Mouse (Mus musculus): Measurements from ENCODE around the gene Cers6. TPM values are rescaled to one million over a fixed set of nuclear protein-coding genes. Genes with fewer than 3 reads are reported as not detected.

The Cers6 gene
- polyA plus RNA-seq, 1 experiment from 2014 or later: 28.8 TPM

- Histone ChIP-seq H3K27ac (no peak overlapping the region), H3K9me3 (no peaks in the 10 kb centered on the region), H3K36me3 (peaks cover 10% of the 10 kb centered on the region; the same call in 1 of the 2 replicates), H3K27me3 (ENCODE audit: insufficient read depth, poor library complexity, severe bottlenecking) (no peaks in the 10 kb centered on the region), H3K4me3 (no peak overlapping the region), H3K4me1 (peaks cover 27% of the 10 kb centered on the region)
- 91% methylated on average over 4 of the region's 4 CpGs for WGBS
- DNase-seq (ENCODE audit: low spot score): no peak
Observed at GRCm38 (mm10) chr2:68936773-68937172, 75.5 kb downstream of the Cers6 start.

- WGBS: 97% methylated on average over 3 of the region's 3 CpGs
Observed at GRCm38 (mm10) chr2:68937833-68938232, 76.6 kb downstream of the Cers6 start.

DNA sequence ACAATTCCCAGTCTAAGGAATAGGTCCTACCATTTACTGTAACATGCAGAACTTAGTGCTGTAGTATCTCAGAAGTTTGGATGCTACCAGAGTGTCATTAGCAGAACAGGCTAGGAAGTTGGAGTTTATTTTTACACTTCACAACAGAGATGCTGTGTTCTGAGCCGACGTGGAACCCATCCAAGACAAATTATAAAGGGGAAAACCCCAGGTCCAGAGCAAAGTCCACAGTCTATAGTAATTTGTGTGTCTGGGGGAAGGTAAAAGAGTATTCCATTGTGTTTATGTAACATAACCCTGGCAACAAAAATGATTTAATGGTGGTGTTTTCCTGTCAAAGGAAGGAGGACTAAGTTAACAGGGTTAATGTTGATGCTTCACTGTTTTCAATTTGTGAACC is 83.7 kb downstream of the Cers6 start:
- peaks cover 22% of the 10 kb centered on the region for H3K4me1 ChIP-seq
- no peaks in the 10 kb centered on the region for H3K36me3 ChIP-seq
- H3K4me3 ChIP-seq: no peak overlapping the region
- DNase-seq (ENCODE audit: low spot score): no peak
- no peaks in the 10 kb centered on the region for H3K27me3 ChIP-seq (ENCODE audit: insufficient read depth, poor library complexity, severe bottlenecking)
- H3K9me3 ChIP-seq: no peaks in the 10 kb centered on the region
- 72% methylated on average over 2 of the region's 2 CpGs for WGBS
- H3K27ac ChIP-seq: no peak overlapping the region

More at GRCm38 (mm10) chr2:68937833-68938232, 76.6 kb downstream of the Cers6 start:
- H3K27ac ChIP-seq: no peak overlapping the region
- no peaks in the 10 kb centered on the region for H3K9me3 ChIP-seq
- H3K36me3 ChIP-seq: peaks cover 10% of the 10 kb centered on the region; the same call in 1 of the 2 replicates
- H3K27me3 ChIP-seq (ENCODE audit: insufficient read depth, poor library complexity, severe bottlenecking): no peaks in the 10 kb centered on the region
- H3K4me1 ChIP-seq: peaks cover 27% of the 10 kb centered on the region
- H3K4me3 ChIP-seq: no peak overlapping the region
- no peak for DNase-seq (ENCODE audit: low spot score)

GRCm38 (mm10) chr2:68945976-68946375 is 84.7 kb downstream of the Cers6 start:
- H3K4me3 ChIP-seq: no peak overlapping the region
- WGBS: 49% methylated on average over 2 of the region's 2 CpGs
- peaks cover 4% of the 10 kb centered on the region for H3K36me3 ChIP-seq
- no peaks in the 10 kb centered on the region for H3K9me3 ChIP-seq
- H3K27ac ChIP-seq: no peak overlapping the region
- no peaks in the 10 kb centered on the region for H3K27me3 ChIP-seq (ENCODE audit: insufficient read depth, poor library complexity, severe bottlenecking)
- H3K4me1 ChIP-seq: peaks cover 22% of the 10 kb centered on the region
- no peak for DNase-seq (ENCODE audit: low spot score)

DNA sequence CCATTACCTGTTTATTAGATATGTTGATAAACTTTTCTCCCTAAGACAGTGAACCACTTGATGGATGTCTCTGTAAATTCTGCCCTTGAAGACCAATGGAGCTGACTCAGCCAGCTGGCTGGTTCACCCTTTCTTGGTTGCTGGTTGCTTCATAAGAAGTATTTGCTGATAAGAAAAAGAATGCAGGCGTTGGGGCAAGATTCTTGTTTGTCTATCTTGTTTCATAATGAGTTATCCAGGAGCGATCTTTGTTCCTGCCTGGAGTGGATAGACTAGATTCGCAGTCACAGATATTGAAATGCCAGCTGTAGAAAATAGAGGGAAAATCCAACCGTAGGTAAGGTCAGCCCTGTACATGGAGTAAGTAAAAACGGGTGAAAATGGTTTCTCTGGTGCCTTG is 85.6 kb downstream of the Cers6 start:
- no peak overlapping the region for H3K27ac ChIP-seq
- H3K9me3 ChIP-seq: no peaks in the 10 kb centered on the region
- no peaks in the 10 kb centered on the region for H3K27me3 ChIP-seq (ENCODE audit: insufficient read depth, poor library complexity, severe bottlenecking)
- H3K4me1 ChIP-seq: peaks cover 22% of the 10 kb centered on the region
- H3K36me3 ChIP-seq: peaks cover 5% of the 10 kb centered on the region
- WGBS: 77% methylated on average over 5 of the region's 5 CpGs
- DNase-seq (ENCODE audit: low spot score): no peak
- no peak overlapping the region for H3K4me3 ChIP-seq

GRCm38 (mm10) chr2:68949137-68949536 is 87.9 kb downstream of the Cers6 start:
- no peaks in the 10 kb centered on the region for H3K27me3 ChIP-seq (ENCODE audit: insufficient read depth, poor library complexity, severe bottlenecking)
- DNase-seq (ENCODE audit: low spot score): no peak
- no peak overlapping the region for H3K4me3 ChIP-seq
- H3K4me1 ChIP-seq: peaks cover 22% of the 10 kb centered on the region
- 74% methylated on average over 2 of the region's 2 CpGs for WGBS
- no peak overlapping the region for H3K27ac ChIP-seq
- no peaks in the 10 kb centered on the region for H3K9me3 ChIP-seq
- H3K36me3 ChIP-seq: peaks cover 7% of the 10 kb centered on the region

- Histone ChIP-seq H3K4me1 (peaks cover 22% of the 10 kb centered on the region), H3K27ac (no peak overlapping the region), H3K4me3 (no peak overlapping the region), H3K27me3 (ENCODE audit: insufficient read depth, poor library complexity, severe bottlenecking) (no peaks in the 10 kb centered on the region), H3K9me3 (no peaks in the 10 kb centered on the region), H3K36me3 (peaks cover 7% of the 10 kb centered on the region)
- no peak for DNase-seq (ENCODE audit: low spot score)
- 54% methylated on average over 5 of the region's 5 CpGs for WGBS
Observed at GRCm38 (mm10) chr2:68949728-68950127, 88.5 kb downstream of the Cers6 start.

GRCm38 (mm10) chr2:68951706-68952105 is 90.5 kb downstream of the Cers6 start:
- H3K9me3 ChIP-seq: no peaks in the 10 kb centered on the region
- H3K4me1 ChIP-seq: peaks cover 14% of the 10 kb centered on the region
- H3K27ac ChIP-seq: no peak overlapping the region
- H3K27me3 ChIP-seq (ENCODE audit: insufficient read depth, poor library complexity, severe bottlenecking): no peaks in the 10 kb centered on the region
- no peak overlapping the region for H3K4me3 ChIP-seq
- WGBS: 84% methylated on average over 3 of the region's 3 CpGs
- no peak for DNase-seq (ENCODE audit: low spot score)
- H3K36me3 ChIP-seq: peaks cover 7% of the 10 kb centered on the region

DNA sequence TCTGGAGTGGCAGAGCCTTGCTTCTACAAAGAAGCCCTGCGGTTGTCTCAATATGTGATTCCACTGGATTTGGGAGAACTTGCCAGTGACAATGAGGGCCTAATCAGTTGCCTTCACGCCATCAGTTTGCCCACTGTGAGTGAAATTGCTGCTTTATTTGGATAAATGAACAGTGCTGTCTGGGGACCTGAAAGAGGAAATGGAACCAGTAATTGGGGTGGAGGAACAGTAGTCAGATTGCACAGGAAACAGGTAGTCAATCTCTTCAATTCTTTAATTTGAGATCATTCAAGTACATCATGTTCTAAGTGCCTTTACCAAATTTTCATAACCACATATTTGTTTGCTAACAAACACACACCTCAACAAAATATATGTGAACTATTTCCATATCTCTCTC is 92.4 kb downstream of the Cers6 start:
- Histone ChIP-seq H3K4me3 (no peak overlapping the region), H3K27me3 (ENCODE audit: insufficient read depth, poor library complexity, severe bottlenecking) (no peaks in the 10 kb centered on the region)
- 74% methylated on average over 2 of the region's 2 CpGs for WGBS

DNA sequence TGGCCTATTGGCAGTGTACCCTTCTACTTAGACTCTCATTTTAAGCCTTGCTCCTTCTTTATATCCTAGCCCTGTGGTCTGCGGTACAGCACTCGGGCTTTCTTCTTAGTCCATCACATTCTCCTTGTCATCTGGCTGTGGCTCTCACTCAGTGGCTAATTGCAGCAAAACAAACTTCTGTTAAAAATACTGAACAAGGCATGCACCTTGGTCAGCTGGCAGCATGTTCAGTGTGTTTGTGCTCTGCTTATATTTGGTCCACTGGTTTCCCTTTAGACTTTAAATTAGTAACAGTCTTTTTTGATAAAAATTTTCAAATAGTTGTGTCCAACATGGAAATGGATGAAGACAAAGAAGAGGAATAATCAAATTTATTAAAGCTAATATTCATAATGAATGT is 94.3 kb downstream of the Cers6 start:
- no peak for DNase-seq (ENCODE audit: low spot score)
- Histone ChIP-seq H3K9me3 (no peaks in the 10 kb centered on the region), H3K4me3 (no peak overlapping the region), H3K27ac (no peak overlapping the region), H3K36me3 (peaks cover 7% of the 10 kb centered on the region), H3K4me1 (peaks cover 4% of the 10 kb centered on the region; the same call in 1 of the 2 replicates), H3K27me3 (ENCODE audit: insufficient read depth, poor library complexity, severe bottlenecking) (no peaks in the 10 kb centered on the region)
- 87% methylated on average over 2 of the region's 2 CpGs for WGBS

More for the DNA sequence above, 92.4 kb downstream of the Cers6 start:
- Histone ChIP-seq H3K9me3 (no peaks in the 10 kb centered on the region), H3K36me3 (peaks cover 7% of the 10 kb centered on the region), H3K27ac (no peak overlapping the region), H3K4me1 (peaks cover 17% of the 10 kb centered on the region)
- DNase-seq (ENCODE audit: low spot score): no peak

DNA sequence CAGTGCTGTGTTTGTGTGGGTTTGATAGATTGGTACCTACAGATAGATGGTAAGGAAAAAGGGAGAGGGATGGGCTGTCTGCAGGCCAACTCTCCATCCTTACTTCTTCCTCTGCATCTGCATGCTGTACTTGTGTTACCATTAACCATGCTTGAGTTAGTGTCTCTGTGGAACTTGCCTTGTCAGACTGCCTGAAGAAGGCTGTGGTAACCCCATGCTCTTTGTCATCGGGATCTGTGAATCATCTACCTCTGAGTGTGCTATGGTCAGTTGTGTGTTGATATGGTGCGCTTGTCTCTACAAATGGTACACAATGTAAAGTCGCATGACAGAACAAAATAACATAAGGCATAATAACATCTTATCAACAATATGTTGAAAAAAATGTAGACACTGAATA is 94.9 kb downstream of the Cers6 start:
- H3K9me3 ChIP-seq: no peaks in the 10 kb centered on the region
- DNase-seq (ENCODE audit: low spot score): no peak
- no peaks in the 10 kb centered on the region for H3K27me3 ChIP-seq (ENCODE audit: insufficient read depth, poor library complexity, severe bottlenecking)
- WGBS: 85% methylated on average over 3 of the region's 3 CpGs
- 0 out of 2 replicates have a peak, but pooled peaks cover 2% of the 10 kb centered on the region for H3K36me3 ChIP-seq
- no peak overlapping the region for H3K4me3 ChIP-seq
- no peak overlapping the region for H3K27ac ChIP-seq
- H3K4me1 ChIP-seq: peaks cover 4% of the 10 kb centered on the region; the same call in 1 of the 2 replicates

GRCm38 (mm10) chr2:68957831-68958230 is 96.6 kb downstream of the Cers6 start:
- Histone ChIP-seq H3K4me1 (peaks cover 4% of the 10 kb centered on the region; the same call in 1 of the 2 replicates), H3K27me3 (ENCODE audit: insufficient read depth, poor library complexity, severe bottlenecking) (no peaks in the 10 kb centered on the region), H3K9me3 (no peaks in the 10 kb centered on the region), H3K27ac (no peak overlapping the region), H3K36me3 (no peaks in the 10 kb centered on the region), H3K4me3 (no peak overlapping the region)
- DNase-seq (ENCODE audit: low spot score): no peak
- 82% methylated on average over 7 of the region's 7 CpGs for WGBS

- 90% methylated on average over 4 of the region's 4 CpGs for WGBS
- Histone ChIP-seq H3K4me1 (peaks cover 4% of the 10 kb centered on the region; the same call in 1 of the 2 replicates), H3K36me3 (no peaks in the 10 kb centered on the region)
Observed at GRCm38 (mm10) chr2:68959573-68959972, 98.3 kb downstream of the Cers6 start.

GRCm38 (mm10) chr2:68960060-68960459 is 98.8 kb downstream of the Cers6 start:
- H3K9me3 ChIP-seq: no peaks in the 10 kb centered on the region
- no peaks in the 10 kb centered on the region for H3K27me3 ChIP-seq (ENCODE audit: insufficient read depth, poor library complexity, severe bottlenecking)
- no peak overlapping the region for H3K4me3 ChIP-seq
- H3K4me1 ChIP-seq: peaks cover 4% of the 10 kb centered on the region; the same call in 1 of the 2 replicates
- no peak for DNase-seq (ENCODE audit: low spot score)
- H3K36me3 ChIP-seq: no peaks in the 10 kb centered on the region
- 90% methylated on average over 5 of the region's 5 CpGs for WGBS
- H3K27ac ChIP-seq: no peak overlapping the region

More at GRCm38 (mm10) chr2:68959573-68959972, 98.3 kb downstream of the Cers6 start:
- DNase-seq (ENCODE audit: low spot score): no peak
- no peak overlapping the region for H3K4me3 ChIP-seq
- H3K9me3 ChIP-seq: no peaks in the 10 kb centered on the region
- no peak overlapping the region for H3K27ac ChIP-seq
- H3K27me3 ChIP-seq (ENCODE audit: insufficient read depth, poor library complexity, severe bottlenecking): no peaks in the 10 kb centered on the region
